Mouse (Mus musculus) thymus, adult 2 months (tissue): ENCODE results near the gene Dhrs2. TPM values are rescaled to one million over a fixed set of nuclear protein-coding genes. Genes with fewer than 3 reads are reported as not detected.

ENCODE experiments used
- DNase-seq: peaks from one replicate; pipeline ENCODE4 v3.0.0; 2021
- H3K27ac ChIP-seq: fragments of 200-500 bp; 2 replicates; pipeline ENCODE4 v1.5.1; 2012; ENCODE audit warnings: low read length, control low read depth; ENCODE audit not compliant: control insufficient read depth, insufficient read depth
- H3K27me3 ChIP-seq: fragments of 200-500 bp; 2 replicates; pipeline ENCODE4 v1.6.1; 2012; ENCODE audit warnings: mild to moderate bottlenecking, low read length, moderate library complexity, mixed read lengths; ENCODE audit not compliant: control insufficient read depth, insufficient read depth
- H3K36me3 ChIP-seq: fragments of 200-500 bp; 2 replicates; pipeline ENCODE4 v1.6.1; 2012; ENCODE audit warnings: mild to moderate bottlenecking, low read length, moderate library complexity; ENCODE audit not compliant: control insufficient read depth, insufficient read depth
- H3K4me1 ChIP-seq: fragments of 200-500 bp; replicated peaks from 2 replicates; pipeline ENCODE4 v1.6.1; 2012; ENCODE audit warnings: low read length; ENCODE audit not compliant: control insufficient read depth, insufficient read depth
- H3K4me3 ChIP-seq: fragments of 200-500 bp; 2 replicates; pipeline ENCODE4 v1.5.1; 2012; ENCODE audit warnings: mild to moderate bottlenecking, low read length, control low read depth, moderate library complexity; ENCODE audit not compliant: control insufficient read depth, insufficient read depth
- CTCF ChIP-seq: fragments of 200-500 bp; IDR thresholded peaks from 2 replicates; pipeline ENCODE4 v1.5.1; 2012; ENCODE audit warnings: mild to moderate bottlenecking, control low read depth, low read length, moderate library complexity, borderline replicate concordance; ENCODE audit not compliant: control insufficient read depth, poor library complexity, insufficient read depth; ENCODE audit errors: extremely low read depth
- POLR2A ChIP-seq: fragments of 200-500 bp; IDR thresholded peaks from 2 replicates; pipeline ENCODE4 v1.6.1; 2012; ENCODE audit warnings: mild to moderate bottlenecking, low read length, control low read depth, moderate library complexity; ENCODE audit not compliant: control insufficient read depth, poor library complexity, insufficient read depth; ENCODE audit errors: extremely low read depth
- WGBS: fragments of 180-500 bp; shearing (Covaris S2); methylation state at CpG from one replicate; pipeline ENCODE4 v1.1.7; 2018; 5-methylcytosine and 5-hydroxymethylcytosine counted together
- polyA plus RNA-seq: library from polyadenylated mRNA; depleted of rRNA; stranded (reverse); fragments of >200 nt; gene quantifications from 2 replicates; pipeline ENCODE4 v1.2.3, GENCODE M21; 2012; rRNA removed

The Dhrs2 gene
- 0.10 and 0.50 TPM in 2 replicates for polyA plus RNA-seq

GRCm38 (mm10) chr14:55221707-55222106 lies at the start of gene Dhrs2:
Dhrs2 (plus strand) TSS chr14:55222007.
- H3K27ac ChIP-seq = no peak within 1 kb of the TSS
- 95% methylated on average over 9 of the region's 9 CpGs for WGBS
- no peak for DNase-seq
- H3K36me3 ChIP-seq = no peaks in the 10 kb centered on the region
- H3K4me1 ChIP-seq = no peaks in the 10 kb centered on the region
- H3K27me3 ChIP-seq = no peaks in the 10 kb centered on the region
- TF ChIP-seq CTCF (no peak), POLR2A (no peak)
- no peak within 1 kb of the TSS for H3K4me3 ChIP-seq

DNA sequence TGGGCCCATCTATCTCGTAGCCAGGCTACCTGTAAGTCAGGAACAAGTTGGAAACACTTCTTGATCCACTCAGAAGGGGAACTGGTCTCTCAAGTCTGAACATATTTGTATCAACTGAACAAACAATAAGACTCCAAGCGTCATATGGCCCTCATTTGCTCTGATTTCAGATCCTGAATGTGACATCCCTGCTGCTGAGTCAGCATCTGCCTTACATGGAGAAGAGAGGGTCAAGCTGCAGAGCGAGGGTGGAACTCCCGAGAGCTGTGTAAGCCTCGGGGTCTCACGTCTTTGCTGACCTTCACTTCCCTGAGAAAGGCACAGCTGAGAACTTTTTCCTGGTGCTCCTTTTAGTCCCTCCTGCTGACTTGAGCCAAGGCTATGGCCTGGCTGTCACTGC lies 47.6 kb upstream of the Dhrs2 start:
- DNase-seq = no peak
- no peak overlapping the region for H3K27ac ChIP-seq
- H3K4me1 ChIP-seq = no peaks in the 10 kb centered on the region
- 89% methylated on average over 6 of the region's 6 CpGs for WGBS
- H3K27me3 ChIP-seq = no peaks in the 10 kb centered on the region
- H3K4me3 ChIP-seq = no peak overlapping the region
- no peak for TF ChIP-seq CTCF
- TF ChIP-seq POLR2A = no peak
- no peaks in the 10 kb centered on the region for H3K36me3 ChIP-seq

DNA sequence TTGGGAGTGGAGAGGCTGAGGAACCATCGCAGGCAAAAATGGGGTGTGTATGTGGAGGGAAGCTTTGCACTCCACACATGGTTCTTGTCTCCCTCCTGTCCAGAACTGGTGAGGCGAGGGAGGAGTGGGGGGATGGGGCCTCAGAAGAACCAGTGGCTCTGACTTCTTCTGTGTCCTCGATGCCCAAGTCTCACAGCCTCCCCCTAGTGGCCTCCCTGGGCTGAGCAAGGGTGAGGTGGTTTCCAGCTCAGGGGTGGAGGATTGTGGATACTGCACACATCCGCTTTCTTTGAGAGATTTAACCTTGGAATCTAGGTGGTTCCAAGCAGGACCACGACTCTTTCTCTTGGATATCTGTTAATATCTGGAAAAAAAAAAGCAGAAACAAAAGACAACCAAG lies 44.5 kb upstream of the Dhrs2 start:
- H3K27me3 ChIP-seq = no peaks in the 10 kb centered on the region
- WGBS = 33% methylated on average over 5 of the region's 5 CpGs
- H3K27ac ChIP-seq = no peak overlapping the region
- TF ChIP-seq POLR2A (no peak), CTCF (peak; percentile 81; the same call in 1 of the 2 replicates)
- H3K4me1 ChIP-seq = no peaks in the 10 kb centered on the region
- H3K36me3 ChIP-seq = no peaks in the 10 kb centered on the region
- H3K4me3 ChIP-seq = no peak overlapping the region
- peak; percentile 66 for DNase-seq

GRCm38 (mm10) chr14:55180951-55181350 lies 40.9 kb upstream of the Dhrs2 start:
- TF ChIP-seq CTCF (no peak), POLR2A (no peak)
- Histone ChIP-seq H3K27ac (no peak overlapping the region), H3K36me3 (no peaks in the 10 kb centered on the region), H3K27me3 (no peaks in the 10 kb centered on the region), H3K4me1 (no peaks in the 10 kb centered on the region), H3K4me3 (no peak overlapping the region)
- DNase-seq = no peak
- 91% methylated on average over 3 of the region's 3 CpGs for WGBS

GRCm38 (mm10) chr14:55183231-55183630 lies 38.6 kb upstream of the Dhrs2 start:
- TF ChIP-seq POLR2A (no peak), CTCF (no peak)

GRCm38 (mm10) chr14:55184640-55185145 lies 37.1 kb upstream of the Dhrs2 start:
- Histone ChIP-seq H3K4me3 (no peak overlapping the region), H3K27ac (no peak overlapping the region), H3K36me3 (no peaks in the 10 kb centered on the region), H3K4me1 (no peaks in the 10 kb centered on the region; the same call in 1 of the 2 replicates), H3K27me3 (no peaks in the 10 kb centered on the region)
- no peak for DNase-seq
- TF ChIP-seq CTCF = no peak
- 97% methylated on average over 3 of the region's 3 CpGs for WGBS

More at GRCm38 (mm10) chr14:55183231-55183630, 38.6 kb upstream of the Dhrs2 start:
- 86% methylated on average over 3 of the region's 3 CpGs for WGBS
- Histone ChIP-seq H3K4me1 (no peaks in the 10 kb centered on the region; the same call in 1 of the 2 replicates), H3K4me3 (no peak overlapping the region), H3K36me3 (no peaks in the 10 kb centered on the region), H3K27ac (no peak overlapping the region), H3K27me3 (no peaks in the 10 kb centered on the region)
- no peak for DNase-seq

DNA sequence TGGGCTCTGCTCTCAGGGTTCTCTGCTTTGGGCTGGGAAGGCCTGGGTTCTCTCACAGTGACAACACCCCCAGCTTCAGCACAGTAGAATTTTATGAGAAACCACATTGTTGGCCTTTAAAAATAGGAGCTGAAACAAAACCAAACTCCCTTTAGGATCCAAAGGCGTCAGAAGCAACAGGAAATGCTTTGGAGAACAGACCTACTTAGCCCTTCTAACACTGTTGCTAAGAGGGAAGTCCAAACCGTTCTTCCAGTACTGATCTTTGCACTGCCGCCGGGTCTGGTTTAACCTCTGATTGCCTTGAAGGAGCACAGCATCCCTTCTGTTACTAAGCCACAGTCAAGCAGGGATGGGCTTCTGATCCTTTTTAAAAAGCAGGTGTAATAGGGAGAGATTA lies 33.3 kb upstream of the Dhrs2 start:
- peaks cover 10% of the 10 kb centered on the region for H3K4me1 ChIP-seq
- H3K36me3 ChIP-seq = no peaks in the 10 kb centered on the region
- H3K27ac ChIP-seq = no peak overlapping the region
- WGBS = 11% methylated on average over 4 of the region's 4 CpGs
- H3K4me3 ChIP-seq = no peak overlapping the region
- no peak for TF ChIP-seq POLR2A
- TF ChIP-seq CTCF = no peak
- H3K27me3 ChIP-seq = no peaks in the 10 kb centered on the region
- no peak for DNase-seq
